Mouse (Mus musculus): Measurements from ENCODE around the gene Cacna2d2. TPM values are rescaled to one million over a fixed set of nuclear protein-coding genes. Genes with fewer than 3 reads are reported as not detected.

Cacna2d2 gene
- total RNA-seq, 2 experiments from 2014 or later, result 7.3 to 13.2 TPM

DNA sequence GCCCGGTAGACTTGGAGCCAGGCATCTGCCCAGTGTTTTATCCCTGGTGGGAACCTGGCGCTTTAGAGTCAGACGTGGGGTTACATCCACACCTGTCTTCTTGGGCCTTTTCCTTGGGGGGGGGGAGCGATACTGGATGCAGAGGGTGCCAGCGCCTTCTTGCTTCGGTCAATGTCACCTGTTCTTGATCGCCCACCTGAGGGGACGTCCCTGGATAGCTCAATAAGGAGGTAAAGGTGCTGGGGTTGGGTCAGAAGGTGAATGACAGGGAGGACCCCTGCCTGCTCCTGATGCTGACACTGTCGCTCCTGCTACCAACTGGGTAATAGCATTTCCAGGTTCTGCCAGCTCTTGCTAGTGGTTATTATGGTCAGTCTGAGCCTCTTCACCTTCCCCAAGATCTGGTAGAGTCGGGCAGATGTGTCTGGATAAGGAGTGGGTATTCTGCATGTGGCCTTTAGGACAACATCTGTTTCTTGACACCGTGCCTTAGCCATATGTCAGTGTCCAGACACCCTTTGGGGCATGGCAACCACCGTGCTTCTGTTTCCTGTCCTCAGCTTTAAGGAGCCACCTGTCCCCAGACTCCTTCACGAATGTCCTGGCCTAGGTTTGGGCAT is 1.4 kb downstream of the Cacna2d2 start:
- no peak for DNase-seq
- intact Hi-C loops (cut with DNase I), result no loop called here

- no peak for DNase-seq
- intact Hi-C loops (cut with DNase I), result no loop called here
Measured at GRCm38 (mm10) chr9:107403116-107403515, 3.7 kb downstream of the Cacna2d2 start.

DNA sequence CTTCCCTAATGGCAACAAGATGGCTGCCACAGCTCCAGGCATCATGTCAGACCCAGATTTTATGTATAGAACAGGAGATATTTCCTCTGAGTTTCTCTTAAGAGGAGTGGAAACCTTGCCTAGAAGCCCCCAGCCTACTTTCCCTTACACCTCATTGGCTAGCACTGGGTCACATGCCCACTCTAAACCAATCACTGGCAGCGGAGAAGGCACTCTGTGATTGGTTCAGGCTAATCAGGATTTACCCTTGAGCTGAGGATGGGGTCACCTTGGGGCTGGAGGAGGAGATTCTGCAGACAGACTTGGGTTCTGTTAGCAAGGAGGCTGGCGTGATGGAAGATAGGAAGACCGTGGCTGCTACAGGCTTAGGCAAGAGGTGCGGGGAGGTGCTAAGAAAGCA is 10.0 kb downstream of the Cacna2d2 start:
- intact Hi-C loops (cut with DNase I), result no loop called here
- no peak for DNase-seq

- no peak for DNase-seq
Measured at GRCm38 (mm10) chr9:107417106-107417505, 17.7 kb downstream of the Cacna2d2 start.

GRCm38 (mm10) chr9:107419491-107420244 is 20.3 kb downstream of the Cacna2d2 start:
- intact Hi-C loops (cut with DNase I), result no loop called here
- DNase-seq, result no peak

More at GRCm38 (mm10) chr9:107417106-107417505, 17.7 kb downstream of the Cacna2d2 start:
- intact Hi-C loops (cut with DNase I), result no loop called here

- DNase-seq, result peak in 1 of 2 experiments; percentile 8
- intact Hi-C loops (cut with DNase I), result no loop called here
Measured at GRCm38 (mm10) chr9:107420898-107421297, 21.5 kb downstream of the Cacna2d2 start.

GRCm38 (mm10) chr9:107422878-107423277 is 23.5 kb downstream of the Cacna2d2 start:
- intact Hi-C loops (cut with DNase I), result no loop called here
- DNase-seq, result no peak

DNA sequence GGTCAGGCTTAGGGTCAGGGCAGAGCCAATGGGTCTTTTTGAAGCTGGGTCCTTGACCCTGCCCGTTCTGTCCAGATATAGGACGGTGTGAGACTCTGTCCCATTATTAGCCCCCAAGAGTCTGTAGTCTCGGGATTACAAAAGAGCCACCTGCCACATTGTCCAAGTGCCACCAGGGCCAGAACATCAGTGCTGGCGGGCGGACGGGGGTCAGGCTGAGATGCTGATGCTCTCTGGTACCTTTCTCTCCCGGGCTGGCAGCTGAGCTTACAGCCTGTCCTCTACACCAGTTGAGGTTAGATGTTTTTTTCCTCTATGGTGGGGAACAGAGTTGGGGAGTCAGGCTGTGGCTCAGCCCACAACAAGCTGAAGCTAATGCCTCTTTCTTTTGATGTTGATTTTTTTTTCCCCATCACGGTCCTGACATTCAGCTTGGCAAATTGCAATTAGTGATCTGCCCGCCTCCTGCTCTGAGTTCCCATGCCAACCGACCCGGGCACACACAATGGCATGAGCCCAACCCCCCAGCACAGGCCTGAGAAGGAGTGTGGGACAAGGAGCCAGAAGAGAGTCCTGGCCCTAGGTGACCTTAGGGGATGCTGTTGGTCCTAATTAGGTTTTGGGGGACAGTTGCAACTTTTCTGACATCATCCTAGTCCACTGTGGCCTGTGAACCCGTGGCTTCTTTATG is 25.2 kb downstream of the Cacna2d2 start:
- intact Hi-C loops (cut with DNase I), result no loop called here
- DNase-seq, result no peak

GRCm38 (mm10) chr9:107427876-107428275 is 28.5 kb downstream of the Cacna2d2 start:
- DNase-seq, result no peak
- intact Hi-C loops (cut with DNase I), result no loop called here

- intact Hi-C loops (cut with DNase I), result no loop called here
- DNase-seq, result no peak
Measured at GRCm38 (mm10) chr9:107428451-107429186, 29.2 kb downstream of the Cacna2d2 start.

DNA sequence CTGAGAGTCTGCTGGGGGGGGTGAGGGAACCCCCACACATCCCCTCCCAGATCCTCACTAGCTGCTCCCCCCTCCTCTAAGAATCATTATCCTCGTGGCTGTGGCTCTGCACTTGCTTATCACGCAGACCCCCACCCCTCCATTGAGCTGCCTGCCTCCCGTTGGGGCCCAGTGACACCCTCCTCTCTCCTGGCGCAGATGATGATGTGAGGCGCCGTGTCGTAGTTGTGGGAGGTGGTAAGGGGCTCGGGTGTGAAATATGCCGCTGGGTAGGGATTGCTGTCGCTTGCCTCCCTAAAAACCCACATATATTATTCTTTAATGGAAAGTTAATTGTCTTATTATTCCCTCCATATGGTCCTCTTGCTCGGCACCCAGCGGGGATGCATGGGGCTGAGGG is 31.0 kb downstream of the Cacna2d2 start:
- intact Hi-C loops (cut with DNase I), result no loop called here
- no peak for DNase-seq

DNA sequence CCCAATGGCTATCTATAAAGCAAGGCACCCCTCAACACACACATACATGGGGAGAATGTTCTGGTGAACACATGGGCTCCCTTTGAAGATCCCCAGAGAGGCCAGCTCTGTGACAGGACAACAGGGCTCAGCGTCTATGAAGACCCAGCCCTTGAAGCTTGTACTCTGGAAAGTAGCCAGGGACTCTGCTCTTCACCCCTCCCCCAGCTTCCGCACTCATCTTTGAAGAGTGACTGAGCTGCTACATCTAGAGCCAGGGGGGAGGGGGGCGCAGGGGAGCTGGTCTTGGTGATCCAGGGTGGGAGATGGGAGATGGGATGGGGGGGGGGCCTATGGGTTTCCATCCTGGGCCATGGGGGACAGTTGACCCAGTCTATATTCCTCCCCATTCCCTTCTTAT is 33.1 kb downstream of the Cacna2d2 start:
- DNase-seq, result no peak
- intact Hi-C loops (cut with DNase I), result no loop called here

DNA sequence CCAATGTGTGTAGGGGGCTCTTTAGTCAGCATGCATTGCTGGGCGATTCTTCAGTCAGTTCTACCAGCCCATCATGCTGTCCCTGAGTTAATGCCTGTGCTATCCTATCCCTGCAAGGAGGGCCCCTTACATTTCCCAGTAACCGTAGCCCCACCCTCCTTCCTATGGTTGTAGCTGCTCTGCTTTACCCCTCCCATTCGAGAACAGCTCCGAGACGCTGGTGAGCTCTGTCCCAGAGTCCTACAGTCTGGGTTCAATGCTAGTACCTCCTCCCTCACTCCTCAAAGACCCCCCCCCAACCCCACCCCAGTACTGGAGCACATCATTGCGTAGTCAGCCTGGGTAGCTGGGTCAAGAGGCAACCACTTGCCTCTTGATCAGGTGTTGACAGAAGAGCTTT is 35.4 kb downstream of the Cacna2d2 start:
- DNase-seq, result no peak
- intact Hi-C loops (cut with DNase I), result no loop called here

DNA sequence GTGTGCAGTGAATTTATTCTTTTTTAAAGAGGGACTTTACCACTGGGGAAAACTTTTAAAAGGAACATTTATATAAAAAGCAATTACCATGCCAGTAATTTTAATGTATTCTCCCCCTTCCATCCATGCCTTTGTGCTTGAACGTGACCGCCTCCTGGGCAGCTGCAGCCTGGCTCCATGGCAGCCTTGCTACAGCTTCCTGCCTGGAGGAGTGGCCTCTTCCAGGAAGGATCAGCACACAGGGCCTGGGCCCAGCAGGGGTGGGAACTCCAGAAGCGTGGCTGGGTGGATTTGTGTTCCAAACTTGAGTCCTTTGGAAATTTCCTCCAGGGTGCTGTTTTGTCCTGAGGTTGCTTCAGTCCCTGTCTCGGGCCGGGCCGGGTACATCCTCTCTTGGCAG is 35.9 kb downstream of the Cacna2d2 start:
- intact Hi-C loops (cut with DNase I), result no loop called here
- DNase-seq, result no peak

DNA sequence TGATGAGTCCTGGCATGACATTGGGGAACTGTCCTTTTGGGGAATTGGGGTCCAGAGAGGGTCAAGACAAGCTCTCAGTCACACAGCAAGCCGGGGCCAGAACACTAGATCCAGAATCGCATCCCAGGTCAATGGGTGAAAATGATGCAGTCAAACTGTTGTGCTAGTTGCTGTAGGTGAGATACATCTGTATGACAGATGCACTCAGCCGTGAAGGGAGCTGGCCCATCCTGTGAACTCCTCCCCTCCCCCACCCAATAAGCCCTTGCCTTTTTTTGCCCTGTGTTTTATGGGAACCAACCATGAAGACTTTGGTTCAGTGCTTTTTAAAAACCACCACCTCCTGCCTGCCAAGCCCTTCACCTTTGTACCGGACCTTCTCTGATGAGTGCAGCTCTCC is 43.5 kb downstream of the Cacna2d2 start:
- DNase-seq, result no peak
- intact Hi-C loops (cut with DNase I), result no loop called here

DNA sequence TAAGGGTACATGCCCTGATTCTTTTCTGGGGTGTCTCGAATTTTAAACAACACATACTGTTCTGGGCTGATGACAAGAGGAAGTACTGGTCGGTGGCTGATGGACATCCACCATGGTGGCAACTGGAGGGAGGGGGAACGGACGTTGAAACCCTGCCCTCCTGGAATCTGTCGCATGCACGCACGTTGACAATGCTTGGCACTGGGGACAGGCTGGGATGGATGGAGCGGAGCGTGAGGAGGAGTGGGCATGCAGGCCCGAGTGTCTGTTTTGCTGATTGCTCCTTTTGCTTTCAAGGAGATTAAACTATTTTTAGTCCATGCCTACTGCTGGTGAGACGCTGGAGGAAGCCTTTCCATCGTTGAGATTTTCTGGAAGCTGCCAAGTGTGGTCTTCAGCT is 43.9 kb downstream of the Cacna2d2 start:
- intact Hi-C loops (cut with DNase I), result no loop called here

DNA sequence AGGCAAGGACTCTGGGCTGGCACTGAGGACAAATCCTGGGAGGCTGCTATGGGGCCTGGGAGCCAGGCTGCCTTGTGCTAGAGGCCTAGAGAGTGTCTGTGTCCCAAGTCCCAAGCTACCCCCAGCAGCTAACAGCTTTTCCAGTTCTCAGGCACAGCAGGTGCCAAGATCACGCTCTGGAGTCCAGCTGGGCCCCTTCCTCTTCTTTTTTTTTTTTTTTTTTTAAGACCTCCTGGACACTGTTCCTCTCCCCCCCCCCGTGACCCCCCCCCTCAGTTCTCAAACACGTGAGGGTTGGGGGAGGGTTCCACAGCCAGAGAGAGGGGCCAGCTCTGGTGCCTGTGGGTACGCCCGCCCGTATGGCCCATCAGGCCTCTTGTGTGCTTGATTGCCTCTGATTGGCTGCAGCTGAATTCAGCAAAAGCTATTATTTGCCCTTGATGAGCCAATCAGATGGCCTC is 45.6 kb downstream of the Cacna2d2 start:
- intact Hi-C loops (cut with DNase I), result no loop called here
- DNase-seq, result no peak

More for the DNA sequence above, 43.9 kb downstream of the Cacna2d2 start:
- DNase-seq, result no peak

- intact Hi-C loops (cut with DNase I), result no loop called here
- DNase-seq, result no peak
Measured at GRCm38 (mm10) chr9:107448805-107449517, 49.5 kb downstream of the Cacna2d2 start.

- no peak for DNase-seq
- intact Hi-C loops (cut with DNase I), result no loop called here
Measured at GRCm38 (mm10) chr9:107451400-107451799, 52.0 kb downstream of the Cacna2d2 start.

GRCm38 (mm10) chr9:107451891-107452521 is 52.6 kb downstream of the Cacna2d2 start:
- intact Hi-C loops (cut with DNase I), result no loop called here
- DNase-seq, result no peak
